Mouse (Mus musculus) heart, embryonic 12.5 days (tissue): ENCODE data around the gene Scaf11. TPM values are rescaled to one million over a fixed set of nuclear protein-coding genes. Genes with fewer than 3 reads are reported as not detected.
"Not testable (repeated sequence)": the region's sequence is repeated elsewhere in the genome, so short reads cannot be mapped to it uniquely, and the experiment has no call there.

ENCODE experiments used
- ATAC-seq: fragments of 200-750 bp; cut with Nextera tagmentation; 2 replicates; pipeline ENCODE4 v1.8.0; 2017; ENCODE audit warnings: moderate TSS enrichment, moderate library complexity; ENCODE audit not compliant: insufficient number of reproducible peaks, low FRiP score
- H3K27ac ChIP-seq: fragments of 300-500 bp; sonication (generic); 2 replicates; pipeline ENCODE4 v1.5.1; 2016; ENCODE audit warnings: mild to moderate bottlenecking, moderate library complexity; ENCODE audit not compliant: poor library complexity, severe bottlenecking
- H3K27me3 ChIP-seq: fragments of 300-500 bp; sonication (generic); replicated peaks from 2 replicates; pipeline ENCODE4 v1.6.1; 2016; ENCODE audit warnings: mild to moderate bottlenecking, moderate library complexity
- H3K36me3 ChIP-seq: fragments of 300-500 bp; sonication (generic); 2 replicates; pipeline ENCODE4 v1.6.1; 2016; ENCODE audit warnings: mild to moderate bottlenecking, moderate library complexity
- H3K4me1 ChIP-seq: fragments of 300-500 bp; sonication (generic); replicated peaks from 2 replicates; pipeline ENCODE4 v1.6.1; 2016; ENCODE audit warnings: mild to moderate bottlenecking
- H3K4me2 ChIP-seq: fragments of 300-500 bp; sonication (generic); 2 replicates; pipeline ENCODE4 v1.6.1; 2016; ENCODE audit warnings: mild to moderate bottlenecking, moderate library complexity
- H3K4me3 ChIP-seq: fragments of 300-500 bp; sonication (generic); 2 replicates; pipeline ENCODE4 v1.5.1; 2016; ENCODE audit warnings: mild to moderate bottlenecking
- H3K9ac ChIP-seq: fragments of 300-500 bp; sonication (generic); 2 replicates; pipeline ENCODE4 v1.6.1; 2016; ENCODE audit warnings: mild to moderate bottlenecking, moderate library complexity
- H3K9me3 ChIP-seq: fragments of 300-500 bp; sonication (generic); replicated peaks from 2 replicates; pipeline ENCODE4 v1.6.1; 2016; ENCODE audit warnings: mild to moderate bottlenecking, moderate library complexity
- WGBS: fragments of 180-500 bp; shearing (Covaris S2); methylation state at CpG from one replicate; pipeline ENCODE4 v1.1.7; 2016; 5-methylcytosine and 5-hydroxymethylcytosine counted together
- polyA plus RNA-seq: library from polyadenylated mRNA; unstranded; fragments of >200 nt; fragmentation: Nextera tagmentation; extraction: Ambion mirVana; gene quantifications from 2 replicates; pipeline ENCODE4 v1.2.1, GENCODE M21; 2016

Scaf11 gene
- polyA plus RNA-seq, 1 experiment from 2014 or later = 79.1 TPM

DNA sequence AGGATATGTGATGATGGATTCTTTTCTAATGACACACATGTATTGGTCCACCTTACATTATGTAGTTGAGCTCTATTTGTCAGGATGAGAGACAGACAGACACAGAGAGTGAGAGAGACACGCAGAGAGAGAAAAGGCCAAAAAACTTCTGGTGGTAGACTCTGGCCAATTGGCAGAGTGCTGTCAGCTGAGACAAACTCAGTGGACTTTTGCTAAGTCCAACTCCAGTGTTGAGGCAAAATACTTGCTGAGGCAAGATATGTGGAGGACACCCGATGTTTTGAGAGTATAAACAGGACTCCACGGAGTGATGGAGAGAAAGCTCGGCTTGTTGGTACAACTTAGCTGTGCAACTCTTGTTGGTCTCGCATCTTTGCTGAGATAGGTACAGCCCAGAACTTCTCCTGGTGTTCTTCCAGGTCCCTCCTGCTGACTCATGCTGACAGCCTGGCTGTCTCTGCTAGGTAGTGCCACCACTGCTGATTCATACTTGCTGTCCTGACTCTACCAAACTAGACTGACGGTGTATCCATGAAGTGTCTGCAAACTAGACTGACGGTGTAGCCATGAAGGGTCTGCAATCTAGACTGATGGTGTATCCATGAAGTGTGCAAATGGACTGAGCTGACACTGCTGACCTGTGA lies 11.9 kb downstream of the Scaf11 start:
- 0 out of 2 replicates have a peak, but pooled peaks cover 4% of the 10 kb centered on the region for H3K4me1 ChIP-seq
- H3K4me2 ChIP-seq = no peak overlapping the region
- no peak overlapping the region for H3K4me3 ChIP-seq
- no peaks in the 10 kb centered on the region for H3K9me3 ChIP-seq
- WGBS = 87% methylated on average over 7 of the region's 7 CpGs
- peak; percentile 94 for ATAC-seq
- H3K27ac ChIP-seq = no peak overlapping the region
- H3K36me3 ChIP-seq = peaks cover 44% of the 10 kb centered on the region
- H3K27me3 ChIP-seq = no peaks in the 10 kb centered on the region
- no peak overlapping the region for H3K9ac ChIP-seq

DNA sequence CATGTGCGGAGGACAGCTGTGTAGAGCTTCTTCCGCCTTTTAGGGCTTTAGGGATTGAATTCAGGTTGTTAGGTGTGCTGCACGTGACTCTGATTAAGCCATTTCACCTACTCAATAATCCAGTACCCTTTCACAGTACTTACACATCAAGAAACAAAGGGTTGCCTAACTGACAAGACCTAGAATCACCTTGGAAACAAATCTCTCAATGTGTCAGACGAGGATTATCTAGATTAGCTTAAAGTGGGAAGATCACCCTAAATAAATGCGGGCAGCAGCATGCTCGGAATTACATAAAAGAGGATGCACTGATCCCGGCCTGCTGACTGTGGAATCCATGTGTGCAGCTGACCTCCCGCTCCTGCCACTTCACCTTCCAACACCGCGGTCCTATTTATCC lies 13.9 kb downstream of the Scaf11 start:
- WGBS = 90% methylated on average over 10 of the region's 10 CpGs

DNA sequence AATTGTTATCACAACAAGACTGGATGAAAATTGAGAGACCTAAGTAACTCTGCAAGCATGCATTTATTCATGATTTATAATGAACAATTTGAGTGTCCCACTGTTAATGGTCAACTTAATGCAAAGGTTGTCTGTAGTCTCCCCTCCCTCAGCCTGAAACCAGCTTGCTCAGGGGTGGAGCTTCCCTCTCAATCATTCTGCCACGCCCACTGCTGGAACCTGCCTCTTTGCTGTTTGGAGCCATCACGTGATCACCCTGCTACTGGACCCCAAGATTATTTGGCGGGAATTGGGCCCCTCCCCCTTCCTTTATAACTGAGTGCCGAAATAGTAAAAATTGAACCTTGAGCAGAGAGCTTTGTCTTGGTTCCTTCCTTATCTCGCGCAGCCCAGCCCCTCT lies 19.2 kb downstream of the Scaf11 start:
- H3K36me3 ChIP-seq = peaks cover 40% of the 10 kb centered on the region
- not testable (repeated sequence) for H3K27ac ChIP-seq, H3K4me1 ChIP-seq, H3K9me3 ChIP-seq, H3K4me3 ChIP-seq, ATAC-seq, H3K4me2 ChIP-seq, H3K9ac ChIP-seq, H3K27me3 ChIP-seq
- 83% methylated on average over 6 of the region's 6 CpGs for WGBS

More for the DNA sequence above, 13.9 kb downstream of the Scaf11 start:
- H3K9me3 ChIP-seq = no peaks in the 10 kb centered on the region
- H3K36me3 ChIP-seq = peaks cover 49% of the 10 kb centered on the region
- H3K9ac ChIP-seq = no peak overlapping the region
- no peak for ATAC-seq
- H3K27ac ChIP-seq = no peak overlapping the region
- H3K4me2 ChIP-seq = no peak overlapping the region
- no peaks in the 10 kb centered on the region for H3K27me3 ChIP-seq
- H3K4me3 ChIP-seq = no peak overlapping the region
- H3K4me1 ChIP-seq = 0 out of 2 replicates have a peak, but pooled peaks cover 4% of the 10 kb centered on the region

DNA sequence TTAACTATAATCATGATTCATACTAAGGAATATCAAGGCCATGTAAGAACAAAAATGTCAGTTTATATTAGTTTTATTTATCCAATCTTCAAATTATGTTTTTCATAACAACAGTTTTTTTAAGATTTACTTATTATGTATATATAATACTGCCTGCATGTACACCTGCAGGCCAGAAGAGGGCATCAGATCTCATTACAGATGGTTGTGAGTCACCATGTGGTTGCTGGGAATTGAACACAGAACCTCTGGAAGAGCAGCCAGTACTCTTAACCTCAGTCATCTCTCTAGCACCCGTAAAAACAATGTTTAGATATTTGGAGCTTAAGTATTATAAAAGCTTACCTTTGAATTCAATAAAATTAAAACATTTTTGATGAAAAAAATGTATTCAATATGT lies 26.4 kb downstream of the Scaf11 start:
- Histone ChIP-seq H3K9me3 (no peaks in the 10 kb centered on the region), H3K4me3 (no peak overlapping the region), H3K27me3 (no peaks in the 10 kb centered on the region), H3K27ac (no peak overlapping the region), H3K36me3 (peaks cover 57% of the 10 kb centered on the region), H3K4me1 (0 out of 2 replicates have a peak, but pooled peaks cover under 1% of the 10 kb centered on the region), H3K4me2 (no peak overlapping the region), H3K9ac (no peak overlapping the region)
- no peak for ATAC-seq
- WGBS = 98% methylated on average over 1 of the region's 1 CpGs

DNA sequence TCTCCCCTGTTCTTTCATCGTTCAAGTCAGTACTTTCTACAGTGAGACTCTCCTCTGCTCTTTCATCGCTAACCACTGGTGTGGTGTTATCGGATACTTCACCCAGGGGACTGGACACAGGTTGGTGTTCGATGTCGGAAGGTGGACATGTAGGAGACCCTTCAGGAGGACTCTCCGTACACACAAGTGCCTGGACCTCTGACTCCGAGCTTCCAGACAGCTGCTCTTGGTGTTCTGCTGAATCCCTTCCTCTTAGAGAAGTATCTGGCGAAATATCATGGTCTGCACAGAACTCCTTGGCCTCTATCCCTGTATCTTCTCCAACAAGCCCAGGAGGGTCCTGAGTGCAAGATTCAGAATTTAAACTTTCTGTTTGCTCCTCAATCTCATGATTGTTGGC lies 40.7 kb downstream of the Scaf11 start:
- H3K27ac ChIP-seq = no peak overlapping the region
- H3K9ac ChIP-seq = no peak overlapping the region
- ATAC-seq = no peak
- H3K4me3 ChIP-seq = no peak overlapping the region
- H3K36me3 ChIP-seq = peaks cover 76% of the 10 kb centered on the region
- no peak overlapping the region for H3K4me2 ChIP-seq
- no peaks in the 10 kb centered on the region for H3K4me1 ChIP-seq
- no peaks in the 10 kb centered on the region for H3K27me3 ChIP-seq
- WGBS = 93% methylated on average over 8 of the region's 8 CpGs
- no peaks in the 10 kb centered on the region for H3K9me3 ChIP-seq

DNA sequence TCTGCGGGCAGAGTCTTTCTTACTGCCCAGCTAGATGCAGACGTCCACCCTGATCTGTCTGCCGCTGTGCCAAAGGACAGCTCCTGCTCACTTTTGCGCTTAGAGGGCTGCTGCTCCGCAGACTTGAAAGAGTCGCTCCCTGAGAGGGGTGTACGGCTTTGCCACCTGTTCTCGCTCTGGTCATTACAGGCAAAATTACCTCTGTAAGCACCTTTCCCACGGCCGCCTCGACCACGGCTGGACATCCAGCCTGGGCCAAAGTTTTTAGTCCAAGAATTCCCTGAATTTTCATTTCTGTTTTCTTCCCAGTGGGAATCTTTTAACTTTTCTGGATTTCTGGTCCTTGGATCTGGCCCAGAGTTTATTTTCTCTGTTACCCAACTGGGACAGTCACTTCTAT lies 42.5 kb downstream of the Scaf11 start:
- H3K9me3 ChIP-seq = no peaks in the 10 kb centered on the region
- peaks cover 84% of the 10 kb centered on the region for H3K36me3 ChIP-seq

DNA sequence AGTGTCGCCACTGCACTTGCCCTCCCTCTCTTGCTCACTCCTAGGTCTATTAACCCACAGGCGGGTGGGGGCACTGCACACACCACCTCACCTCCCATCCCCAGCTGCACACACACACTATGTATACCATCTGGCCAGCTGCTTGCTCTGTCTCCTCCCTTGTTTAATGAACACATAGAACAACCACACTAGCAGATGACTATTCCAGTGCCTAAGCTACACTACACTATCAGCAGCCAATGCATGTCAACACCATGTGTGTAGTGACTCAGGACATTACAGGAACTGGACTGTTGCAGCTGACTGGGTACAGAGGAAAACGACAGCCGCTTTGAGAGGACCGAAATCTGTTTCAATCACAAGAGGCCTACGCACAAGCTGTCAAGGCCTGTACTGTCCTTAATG lies 51.9 kb downstream of the Scaf11 start:
- Histone ChIP-seq H3K27me3 (no peaks in the 10 kb centered on the region), H3K4me1 (0 out of 2 replicates have a peak, but pooled peaks cover 4% of the 10 kb centered on the region), H3K9me3 (no peaks in the 10 kb centered on the region), H3K4me3 (no peak overlapping the region), H3K4me2 (no peak overlapping the region), H3K36me3 (peaks cover 53% of the 10 kb centered on the region), H3K9ac (no peak overlapping the region), H3K27ac (no peak overlapping the region)
- WGBS = 80% methylated on average over 6 of the region's 6 CpGs
- no peak for ATAC-seq

More for the DNA sequence above, 42.5 kb downstream of the Scaf11 start:
- no peak for ATAC-seq
- no peak overlapping the region for H3K4me3 ChIP-seq
- no peak overlapping the region for H3K9ac ChIP-seq
- no peaks in the 10 kb centered on the region for H3K27me3 ChIP-seq
- no peaks in the 10 kb centered on the region for H3K4me1 ChIP-seq
- no peak overlapping the region for H3K4me2 ChIP-seq
- no peak overlapping the region for H3K27ac ChIP-seq
- WGBS = 91% methylated on average over 12 of the region's 12 CpGs

DNA sequence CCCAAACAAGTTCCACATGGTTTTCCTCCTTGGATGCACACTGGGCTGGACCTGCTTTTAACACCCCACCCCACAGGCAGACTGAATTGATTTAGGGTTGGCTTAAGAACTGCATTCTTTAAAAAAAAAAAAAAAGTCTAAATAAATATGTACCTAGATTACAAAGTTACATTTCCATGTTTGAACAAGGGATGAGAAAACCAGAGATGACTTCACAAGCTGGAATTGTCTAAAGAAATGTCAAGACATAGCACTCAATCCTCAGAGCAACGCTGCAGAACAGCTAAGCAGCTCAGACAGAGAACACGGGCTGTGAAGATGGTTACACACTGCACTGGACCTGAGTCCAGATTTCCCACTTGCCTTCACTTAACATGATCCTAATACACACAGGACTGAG lies 53.5 kb downstream of the Scaf11 start:
- Histone ChIP-seq H3K4me3 (no peak overlapping the region), H3K9ac (no peak overlapping the region), H3K4me1 (0 out of 2 replicates have a peak, but pooled peaks cover 4% of the 10 kb centered on the region), H3K27ac (no peak overlapping the region), H3K4me2 (no peak overlapping the region), H3K27me3 (no peaks in the 10 kb centered on the region), H3K9me3 (no peaks in the 10 kb centered on the region), H3K36me3 (peaks cover 49% of the 10 kb centered on the region)
- no peak for ATAC-seq
- WGBS = 81% methylated on average over 2 of the region's 2 CpGs

DNA sequence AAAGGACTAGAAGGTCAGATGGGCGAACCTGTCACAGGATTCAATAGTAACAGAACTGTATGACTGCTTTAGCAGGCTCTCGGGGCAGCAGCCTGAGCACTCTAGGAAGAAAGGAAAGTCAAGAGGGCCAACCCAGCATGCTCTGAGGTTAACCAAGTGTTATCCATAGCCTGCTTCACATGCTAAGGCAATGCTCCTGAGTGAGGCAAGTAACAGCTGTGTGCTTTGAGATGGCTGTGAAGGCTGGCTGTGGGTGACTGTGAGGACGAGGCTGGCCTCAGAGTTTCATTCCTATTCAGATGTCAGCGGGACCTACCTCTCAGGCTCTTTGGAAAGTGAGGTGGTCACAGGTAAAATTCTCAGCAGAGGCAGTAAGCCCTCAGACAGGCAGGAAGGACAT lies 54.4 kb downstream of the Scaf11 start:
- no peaks in the 10 kb centered on the region for H3K9me3 ChIP-seq
- H3K9ac ChIP-seq = no peak overlapping the region
- H3K4me1 ChIP-seq = 0 out of 2 replicates have a peak, but pooled peaks cover 4% of the 10 kb centered on the region
- H3K27ac ChIP-seq = no peak overlapping the region
- H3K4me2 ChIP-seq = no peak overlapping the region
- H3K36me3 ChIP-seq = peaks cover 49% of the 10 kb centered on the region
- 79% methylated on average over 4 of the region's 4 CpGs for WGBS
- no peaks in the 10 kb centered on the region for H3K27me3 ChIP-seq
- ATAC-seq = no peak
- H3K4me3 ChIP-seq = no peak overlapping the region

DNA sequence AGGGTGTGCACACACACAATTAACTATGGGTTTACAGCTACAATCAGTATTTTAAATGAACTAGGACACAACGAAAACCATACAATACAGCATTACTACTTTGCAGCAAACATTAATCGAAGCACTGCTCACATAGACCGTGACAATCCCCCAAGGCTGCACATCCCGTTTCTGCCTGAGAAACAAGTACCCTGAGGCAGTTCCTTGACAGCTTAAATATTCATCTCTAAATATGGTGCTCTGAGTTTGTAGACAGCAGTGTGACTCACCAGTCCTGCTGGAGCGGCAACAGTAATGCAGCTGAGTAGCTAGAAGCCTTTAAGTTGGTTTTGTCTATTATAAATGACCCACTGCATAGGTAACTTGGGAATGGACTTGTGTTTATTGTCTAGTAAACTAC lies 55.1 kb downstream of the Scaf11 start:
- no peak overlapping the region for H3K9ac ChIP-seq
- no peak overlapping the region for H3K27ac ChIP-seq
- no peak overlapping the region for H3K4me2 ChIP-seq
- no peak overlapping the region for H3K4me3 ChIP-seq
- no peaks in the 10 kb centered on the region for H3K27me3 ChIP-seq
- no peak for ATAC-seq
- peaks cover 44% of the 10 kb centered on the region for H3K36me3 ChIP-seq
- WGBS = 82% methylated on average over 5 of the region's 5 CpGs
- H3K9me3 ChIP-seq = no peaks in the 10 kb centered on the region
- 0 out of 2 replicates have a peak, but pooled peaks cover 4% of the 10 kb centered on the region for H3K4me1 ChIP-seq

DNA sequence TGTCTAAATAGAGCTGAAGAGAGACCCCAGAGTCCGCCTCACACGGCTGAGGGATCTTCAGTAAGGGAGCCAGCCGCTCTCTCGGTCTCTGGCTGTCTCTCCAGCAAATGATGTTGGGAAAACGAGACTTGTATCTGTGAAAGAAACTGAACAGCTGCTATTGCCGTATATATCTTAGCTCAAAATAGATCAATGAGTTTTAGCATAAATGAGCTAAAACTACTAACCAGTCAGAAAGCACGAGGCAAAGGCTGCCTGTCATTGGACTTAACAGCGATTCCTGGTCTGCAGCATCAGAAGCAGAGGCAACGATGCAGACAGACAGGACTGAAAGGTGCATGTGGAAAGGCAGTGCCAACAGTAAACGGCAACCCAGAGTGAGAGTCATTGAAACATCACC lies 62.3 kb downstream of the Scaf11 start:
- 89% methylated on average over 10 of the region's 10 CpGs for WGBS
- no peak for ATAC-seq
- H3K36me3 ChIP-seq = peaks cover 68% of the 10 kb centered on the region
- no peak overlapping the region for H3K4me2 ChIP-seq
- H3K4me1 ChIP-seq = no peaks in the 10 kb centered on the region
- no peak overlapping the region for H3K9ac ChIP-seq
- H3K4me3 ChIP-seq = no peak overlapping the region
- no peaks in the 10 kb centered on the region for H3K9me3 ChIP-seq
- H3K27ac ChIP-seq = no peak overlapping the region
- no peaks in the 10 kb centered on the region for H3K27me3 ChIP-seq
